Mouse (Mus musculus) yolk sac, embryonic 10.5 days (tissue): ENCODE results near the gene Ppp1r12a.

Experiments used
- DNase-seq: peaks from one replicate; pipeline ENCODE4 v3.0.0-alpha.2; 2017; ENCODE audit warnings: low spot score

Ppp1r12a gene

GRCm38 (mm10) chr10:108291688-108292471, 129.9 kb downstream of the Ppp1r12a start:
- DNase-seq = no peak

DNA sequence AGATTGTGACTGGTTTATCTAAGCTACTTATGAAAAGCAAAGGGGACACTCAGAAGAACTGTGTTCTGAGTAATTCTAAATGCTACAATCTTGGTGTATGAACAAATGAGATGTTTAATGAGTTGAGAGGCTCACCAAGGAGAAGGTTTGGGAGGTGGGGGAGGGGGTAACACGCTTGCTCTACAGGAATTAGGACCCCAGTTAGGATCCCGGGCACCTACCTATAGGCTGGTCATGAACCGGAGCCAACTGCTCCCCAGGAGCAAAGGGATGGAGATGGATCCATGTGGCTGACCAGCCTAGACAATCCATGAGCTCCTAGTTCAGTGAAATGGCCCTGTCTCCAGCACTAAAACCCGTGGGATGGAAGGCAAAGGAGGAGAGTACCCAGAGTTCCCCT, 130.7 kb downstream of the Ppp1r12a start:
- no peak for DNase-seq

DNA sequence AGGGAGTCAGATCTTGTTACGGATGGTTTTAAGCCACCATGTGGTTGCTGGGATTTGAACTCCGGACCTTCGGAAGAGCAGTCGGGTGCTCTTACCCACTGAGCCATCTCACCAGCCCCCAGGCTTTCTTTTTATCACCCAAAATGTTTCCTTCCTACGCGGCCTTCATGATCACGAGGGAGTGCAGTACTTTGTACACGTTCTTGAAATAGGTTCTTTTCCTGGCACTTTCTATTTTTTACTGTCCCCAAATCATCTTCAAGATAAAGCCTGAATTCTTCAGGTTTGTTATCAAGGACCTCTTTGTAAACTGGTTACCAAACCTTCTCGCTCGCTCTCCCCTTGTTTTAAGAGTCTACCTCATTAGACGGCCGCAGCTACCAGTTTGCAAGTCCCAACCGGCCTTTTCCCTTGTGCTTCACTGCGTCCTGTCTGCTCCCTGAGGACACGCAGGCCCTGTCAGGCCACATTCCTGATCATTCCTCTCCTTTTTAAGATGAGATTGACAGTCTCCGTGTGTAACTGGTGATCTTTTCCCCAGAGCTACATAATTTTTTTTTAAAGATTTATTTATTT, 131.7 kb downstream of the Ppp1r12a start:
- no peak for DNase-seq

- DNase-seq = no peak
Measured at GRCm38 (mm10) chr10:108294766-108295165, 132.8 kb downstream of the Ppp1r12a start.

GRCm38 (mm10) chr10:108296446-108296845, 134.5 kb downstream of the Ppp1r12a start:
- no peak for DNase-seq

GRCm38 (mm10) chr10:108298261-108298660, 136.3 kb downstream of the Ppp1r12a start:
- no peak for DNase-seq

DNA sequence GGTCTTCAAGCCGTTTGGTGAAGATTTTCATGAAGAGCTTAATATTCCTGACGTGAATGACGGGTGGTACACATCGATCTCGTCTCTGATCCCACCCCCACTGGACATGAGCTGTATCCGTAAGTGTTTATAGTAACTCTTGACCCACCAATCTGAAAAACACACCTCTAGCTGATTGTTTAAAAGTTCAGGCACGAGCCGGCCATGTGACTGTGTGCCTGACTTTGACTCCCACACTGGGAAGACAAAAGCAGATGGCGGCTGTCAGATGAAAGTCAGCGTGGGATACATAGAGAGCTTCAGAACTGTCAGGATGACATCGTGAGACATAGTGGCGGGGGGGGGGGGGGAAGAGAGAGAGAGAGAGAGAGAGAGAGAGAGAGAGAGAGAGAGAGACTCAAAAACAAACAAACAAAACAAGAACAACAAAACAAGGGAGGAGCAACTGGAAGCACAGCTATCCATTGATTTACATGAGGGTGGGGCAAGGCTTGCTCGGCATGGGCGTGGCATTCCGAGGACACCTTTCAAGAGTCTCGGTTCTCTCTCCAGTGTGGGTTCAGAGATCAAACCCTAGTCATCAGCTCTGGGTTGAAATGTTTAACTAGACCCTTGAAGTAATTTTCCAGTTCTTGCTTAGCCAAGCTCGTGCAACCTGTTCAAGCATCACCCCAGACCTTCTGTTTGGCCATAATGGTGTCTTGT, 137.0 kb downstream of the Ppp1r12a start:
- peak; percentile 71 for DNase-seq

DNA sequence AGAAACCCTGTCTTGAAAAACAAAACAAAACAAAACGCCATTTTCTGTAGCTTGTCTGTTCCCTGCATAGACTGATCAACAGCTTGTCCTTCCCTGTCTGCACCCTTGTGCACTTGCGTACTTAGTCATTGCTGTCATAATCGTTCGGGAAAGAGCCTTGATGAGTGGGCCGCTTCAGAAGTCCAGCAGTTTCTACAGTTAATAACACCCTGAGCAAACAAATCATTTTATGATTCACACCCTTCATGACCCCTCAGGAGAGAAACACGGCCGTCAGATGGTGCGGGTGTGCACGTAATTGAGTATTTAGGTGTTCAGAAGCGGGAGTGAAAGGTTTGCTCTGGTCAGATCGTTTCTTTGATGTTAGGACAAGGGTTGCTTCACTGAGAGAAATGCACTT, 137.8 kb downstream of the Ppp1r12a start:
- peak; percentile 13 for DNase-seq

DNA sequence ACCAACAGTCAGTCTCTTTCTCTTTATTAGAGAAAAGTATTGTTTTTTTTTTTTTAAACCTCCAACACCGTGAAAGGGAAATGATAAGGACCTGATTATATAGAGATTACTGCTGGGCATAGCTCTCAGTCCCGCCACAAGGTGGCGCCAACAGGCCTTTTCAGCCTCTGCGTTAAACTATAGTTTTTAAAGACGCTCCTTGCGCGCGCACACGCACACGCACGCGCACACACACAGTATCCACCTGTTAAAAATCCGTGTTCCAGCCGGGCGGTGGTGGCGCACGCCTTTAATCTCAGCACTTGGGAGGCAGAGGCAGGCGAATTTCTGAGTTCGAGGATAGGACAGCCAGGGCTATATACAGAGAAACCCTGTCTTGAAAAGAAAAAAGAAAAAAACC, 138.8 kb downstream of the Ppp1r12a start:
- DNase-seq = peak; percentile 77

GRCm38 (mm10) chr10:108307772-108308171, 145.8 kb downstream of the Ppp1r12a start:
- DNase-seq = no peak

- no peak for DNase-seq
Measured at GRCm38 (mm10) chr10:108310195-108310594, 148.2 kb downstream of the Ppp1r12a start.

DNA sequence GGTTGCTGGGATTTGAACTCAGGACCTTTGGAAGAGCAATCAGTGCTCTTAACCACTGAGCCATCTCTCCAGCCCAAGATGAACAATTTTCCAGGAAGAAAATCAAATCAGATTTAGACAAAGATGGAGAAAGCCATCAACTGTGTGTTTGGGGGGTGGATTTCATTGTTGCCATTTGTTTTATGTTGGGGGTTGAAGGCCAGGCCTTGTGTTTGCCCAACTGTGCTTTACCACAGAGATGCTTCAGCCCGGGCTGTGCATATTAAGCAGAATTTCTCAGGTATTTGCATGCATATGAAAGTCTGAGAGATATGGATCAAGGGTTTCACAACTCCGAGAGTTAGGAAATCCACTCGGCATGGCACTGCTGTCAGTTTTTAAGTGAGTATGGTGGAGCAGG, 149.4 kb downstream of the Ppp1r12a start:
- DNase-seq = no peak

DNA sequence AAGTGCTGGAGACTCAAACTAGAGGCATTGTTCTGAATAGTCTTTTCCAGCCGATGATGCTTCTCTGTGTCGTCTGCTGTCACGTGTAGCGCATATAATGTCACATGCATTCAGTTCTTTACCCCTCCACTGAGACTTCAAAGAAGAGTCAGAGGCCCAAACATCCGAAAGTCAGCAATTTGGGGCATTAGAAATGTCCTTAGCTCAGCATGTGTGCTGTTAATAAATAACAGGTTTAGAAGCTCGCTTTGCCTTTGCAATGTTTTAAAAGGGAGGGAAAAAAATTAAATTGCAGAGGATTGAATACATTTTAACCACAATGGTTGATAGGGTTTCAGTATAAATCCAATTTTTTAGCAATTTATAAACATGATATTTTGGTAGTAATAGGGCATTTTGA, 151.9 kb downstream of the Ppp1r12a start:
- peak; percentile 25 for DNase-seq

GRCm38 (mm10) chr10:108314396-108314795, 152.4 kb downstream of the Ppp1r12a start:
- DNase-seq = no peak

DNA sequence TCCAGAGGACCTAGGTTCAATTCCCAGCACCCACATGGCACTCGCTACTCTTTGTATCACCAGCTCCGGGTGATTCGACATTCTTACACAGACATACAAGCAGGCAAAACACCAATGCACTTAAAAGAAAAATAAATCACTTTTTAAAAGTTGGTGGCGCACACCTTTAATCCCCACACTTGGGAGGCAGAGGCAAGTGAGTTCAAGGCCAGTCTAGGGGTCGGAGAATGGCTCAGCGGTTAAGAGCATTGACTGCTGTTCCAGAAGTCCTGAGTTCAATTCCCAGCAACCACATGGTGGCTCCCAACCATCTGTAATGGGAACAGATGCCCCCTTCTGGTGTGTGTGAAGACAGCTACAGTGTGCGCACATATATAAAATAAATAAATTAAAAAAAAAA, 153.2 kb downstream of the Ppp1r12a start:
- DNase-seq = no peak

DNA sequence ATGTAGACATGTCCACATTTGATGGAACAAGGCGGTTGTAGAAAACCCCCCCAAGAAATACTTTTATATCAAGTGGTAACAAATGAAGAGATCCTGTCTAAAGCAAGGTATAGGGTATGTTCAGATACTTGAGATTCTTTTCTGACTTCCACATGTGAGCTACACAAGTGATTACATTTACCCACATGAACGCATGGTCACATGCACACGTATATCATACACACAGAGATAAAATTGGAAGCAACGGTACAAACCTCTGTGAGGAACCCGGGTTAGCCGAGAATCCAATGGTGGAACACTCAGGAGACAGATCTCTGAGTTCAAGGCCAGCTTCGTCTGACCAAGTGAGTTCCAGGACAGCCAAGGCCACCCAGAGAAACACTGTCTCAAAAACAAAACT, 166.4 kb downstream of the Ppp1r12a start:
- no peak for DNase-seq

DNA sequence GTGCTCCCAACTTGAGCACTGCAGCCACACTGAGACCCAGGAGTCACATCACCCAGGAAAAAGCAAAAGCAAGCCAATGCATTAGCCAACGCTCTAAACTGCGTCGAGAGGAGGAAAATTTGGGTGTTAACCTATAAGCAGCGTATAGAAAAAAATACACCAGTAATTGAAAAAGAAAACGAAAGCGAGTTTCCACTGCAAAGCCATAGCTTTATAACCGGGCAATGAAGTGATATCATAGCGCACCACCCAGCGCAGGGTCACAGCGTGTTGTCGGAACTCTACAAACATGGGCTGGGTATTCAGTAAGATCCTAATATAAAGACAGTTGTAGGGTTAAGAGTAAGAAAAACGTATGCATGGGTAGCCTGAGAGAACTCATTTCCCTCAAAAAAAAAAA, 167.0 kb downstream of the Ppp1r12a start:
- no peak for DNase-seq

DNA sequence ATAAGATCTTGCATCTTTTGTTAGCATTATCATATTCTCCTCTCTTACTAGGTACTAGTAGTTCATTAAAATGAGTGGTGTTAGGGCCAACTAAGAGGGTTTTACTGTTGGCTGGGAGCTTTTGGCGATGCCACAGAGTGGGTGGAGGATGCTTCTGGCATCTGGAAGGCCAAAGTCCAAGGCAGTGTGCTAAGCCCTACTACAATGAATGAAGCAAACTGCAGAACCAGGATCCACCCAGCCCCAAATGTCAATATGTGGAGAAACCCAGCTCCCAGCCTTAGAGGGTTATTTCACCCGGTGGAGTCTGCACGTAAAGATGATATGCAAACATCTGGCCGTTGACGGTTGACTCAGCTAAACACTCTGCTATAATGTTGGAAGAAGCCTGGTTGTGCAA, 167.8 kb downstream of the Ppp1r12a start:
- peak; percentile 21 for DNase-seq

- peak; percentile 8 for DNase-seq
Measured at GRCm38 (mm10) chr10:108330964-108331363, 169.0 kb downstream of the Ppp1r12a start.

- DNase-seq = peak; percentile 94
Measured at GRCm38 (mm10) chr10:108331784-108332561, 170.0 kb downstream of the Ppp1r12a start, which contains the start of gene Pawr. Gene Pawr, plus strand, starts transcription at chr10:108332121.

- DNase-seq = peak; percentile 82
Measured at GRCm38 (mm10) chr10:108332571-108333541, 170.9 kb downstream of the Ppp1r12a start.
